Mouse (Mus musculus) mammary gland, adult 2 months (tissue): ENCODE measurements around the gene Sub1. TPM values are rescaled to one million over a fixed set of nuclear protein-coding genes. Genes with fewer than 3 reads are reported as not detected.

Source experiments
- polyA plus RNA-seq: library from polyadenylated mRNA; depleted of rRNA; stranded (reverse); fragments of >200 nt; gene quantifications from 2 replicates; pipeline ENCODE4 v1.2.3, GENCODE M21; 2012; ENCODE audit warnings: low replicate concordance; rRNA removed

The Sub1 gene
- 1.2 and 4.6 TPM in 2 replicates for polyA plus RNA-seq

GRCm38 (mm10) chr15:11996883-11997282 is at the start of gene Sub1:
Sub1 (minus strand) TSS chr15:11996983.

Other genes with a start within 250 kb of the Sub1 start
- 19.9 and 34.4 TPM in 2 replicates for gene Npr3, start 89.7 kb downstream of the Sub1 start, polyA plus RNA-seq
- gene Zfr, start 120.8 kb upstream of the Sub1 start, polyA plus RNA-seq: 140 and 156 TPM in 2 replicates
- gene Mtmr12, start 208.0 kb upstream of the Sub1 start, polyA plus RNA-seq: 18.3 and 25.4 TPM in 2 replicates